Mouse (Mus musculus): ENCODE data around the gene Ppp1r16b.

- TF ChIP-seq CTCF (IDR thresholded peaks at IDR 0.05; ENCODE audit: low read depth, low read length) (no peak), POLR2A (IDR thresholded peaks at IDR 0.05; ENCODE audit: extremely low read depth, insufficient read depth, low read length) (no peak)
Observed at GRCm38 (mm10) chr2:158689060-158689459, 23.9 kb downstream of the Ppp1r16b start.
